Mouse (Mus musculus): ENCODE results near the gene Gtf2i.
"Not testable (repeated sequence)": the region's sequence is repeated elsewhere in the genome, so short reads cannot be mapped to it uniquely, and the experiment has no call there.

- not testable (repeated sequence) for TF ChIP-seq CTCF (IDR thresholded peaks at IDR 0.05; ENCODE audit: extremely low read depth, insufficient read depth, insufficient read length, insufficient replicate concordance); POLR2A (IDR thresholded peaks at IDR 0.05; ENCODE audit: low read depth, low read length)
Measured at GRCm38 (mm10) chr5:134355372-134355771, 40.8 kb upstream of the Gtf2i start.
